Mouse (Mus musculus) C2C12 (cell line): ENCODE data around the gene Ppp2r3a. TPM values are rescaled to one million over a fixed set of nuclear protein-coding genes. Genes with fewer than 3 reads are reported as not detected.

Source experiments
- H3K27me3 ChIP-seq: one replicate; pipeline ENCODE4 v1.6.1; 2011; ENCODE audit not compliant: control insufficient read depth, insufficient read depth, insufficient read length
- H3K36me3 ChIP-seq: one replicate; pipeline ENCODE4 v1.6.1; 2011; ENCODE audit not compliant: control insufficient read depth, insufficient read depth
- H3K4me3 ChIP-seq: one replicate; pipeline ENCODE4 v1.5.1; 2011; ENCODE audit warnings: mild to moderate bottlenecking, control low read depth; ENCODE audit not compliant: poor library complexity, insufficient read depth, severe bottlenecking
- H3K79me2 ChIP-seq: one replicate; pipeline ENCODE4 v1.6.1; 2011; ENCODE audit not compliant: control insufficient read depth, insufficient read depth
- H3K79me3 ChIP-seq: one replicate; pipeline ENCODE4 v1.6.1; 2011; ENCODE audit warnings: low read depth, control low read depth
- H3ac ChIP-seq: one replicate; pipeline ENCODE3; 2011; ENCODE audit warnings: low read depth; ENCODE audit not compliant: control insufficient read depth, insufficient read length
- CEBPB ChIP-seq: IDR thresholded peaks from one replicate; pipeline ENCODE4 v1.6.1; 2011; ENCODE audit warnings: low read depth, mild to moderate bottlenecking, control low read depth, moderate library complexity
- CTCF ChIP-seq: IDR thresholded peaks from one replicate; pipeline ENCODE4 v1.5.1; 2011; ENCODE audit not compliant: control insufficient read depth, insufficient read depth, insufficient read length
- FOSL1 ChIP-seq: IDR thresholded peaks from one replicate; pipeline ENCODE4 v1.8.0; 2011; ENCODE audit warnings: mild to moderate bottlenecking, low read length; ENCODE audit not compliant: poor library complexity, insufficient read depth, severe bottlenecking
- MAX ChIP-seq: IDR thresholded peaks from one replicate; pipeline ENCODE4 v1.6.1; 2011; ENCODE audit warnings: mild to moderate bottlenecking, control low read depth
- MYOD1 ChIP-seq: IDR thresholded peaks from one replicate; pipeline ENCODE4 v1.6.1; 2011; ENCODE audit warnings: low read depth; ENCODE audit not compliant: control insufficient read depth, insufficient read length
- MYOG ChIP-seq: IDR thresholded peaks from one replicate; pipeline ENCODE4 v1.6.1; 2011; ENCODE audit not compliant: control insufficient read depth, insufficient read length; ENCODE audit errors: extremely low read depth
- USF1 ChIP-seq: IDR thresholded peaks from one replicate; pipeline ENCODE4 v1.6.1; 2011; ENCODE audit warnings: low read depth, mild to moderate bottlenecking, control low read depth, moderate library complexity
- long read RNA-seq, 2 experiments: library from polyadenylated mRNA; unstranded; transcript quantifications; one replicate each; pipeline ENCODE4 v2.0.0; 2019 to 2020
- polyA plus RNA-seq: library from polyadenylated mRNA; unstranded; fragments of >200 nt; fragmentation: generic; extraction: Trizol; gene quantifications from one replicate; pipeline ENCODE4 v1.2.1, GENCODE M21; 2012; ENCODE audit warnings: missing spikeins

Ppp2r3a gene
- polyA plus RNA-seq, result 2.4 TPM
- long read RNA-seq, experiment 1, partial matches to known transcripts, result 3 of 6 reads
- long read RNA-seq, experiment 1, other reads (novel, unspliced or antisense), result 3 of 6 reads
- long read RNA-seq, experiment 2, full-length matches to known transcripts, result 13 of 24 reads
- long read RNA-seq, experiment 2, partial matches to known transcripts, result 5 of 24 reads
- long read RNA-seq, experiment 2, other reads (novel, unspliced or antisense), result 6 of 24 reads

DNA sequence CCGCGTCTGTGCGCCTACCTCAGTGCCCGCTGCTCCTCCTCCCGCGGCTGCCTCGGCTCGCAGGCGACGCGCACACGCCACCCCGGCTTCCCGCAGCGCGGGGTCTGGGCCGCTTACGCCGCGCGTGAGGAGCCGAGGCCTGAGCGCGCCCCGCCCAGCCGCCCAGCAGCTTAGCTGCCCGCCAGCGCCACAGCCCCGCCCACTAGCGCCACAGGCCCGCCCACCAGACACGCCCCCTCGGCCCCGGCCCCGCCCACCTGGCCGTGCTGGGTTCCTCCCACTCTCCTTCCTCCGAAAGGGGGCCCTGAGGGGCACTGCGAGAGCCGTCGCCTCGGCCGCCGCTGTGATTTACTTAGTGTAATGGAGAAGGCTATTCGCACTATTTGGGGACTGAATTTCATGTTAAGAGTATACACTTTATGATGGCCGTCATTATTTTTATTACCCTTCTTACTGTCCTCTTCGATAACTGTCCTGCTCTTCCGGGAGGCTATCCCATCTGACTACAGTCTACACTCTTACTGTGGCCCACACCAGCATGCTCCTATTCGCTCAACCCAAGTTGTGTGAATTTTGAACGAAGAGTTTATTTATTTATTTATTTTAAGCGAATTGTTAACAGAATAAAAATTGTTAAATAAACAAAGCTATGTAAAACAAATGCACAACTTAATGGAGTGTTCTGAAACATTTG lies at the start of gene Ppp2r3a:
Ppp2r3a (minus strand) TSS at position 152 of the 694 bp plus-strand sequence.
- no peaks in the 10 kb centered on the region for H3K27me3 ChIP-seq
- peaks cover 29% of the 10 kb centered on the region for H3K79me2 ChIP-seq
- peak within 1 kb of the TSS; percentile 92 for H3ac ChIP-seq
- no peaks in the 10 kb centered on the region for H3K36me3 ChIP-seq
- peaks cover 6% of the 10 kb centered on the region for H3K79me3 ChIP-seq
- TF ChIP-seq FOSL1 (no peak), MAX (peak; percentile 1), CEBPB (no peak), MYOG (no peak)
- H3K4me3 ChIP-seq, result peak within 1 kb of the TSS; percentile 46

DNA sequence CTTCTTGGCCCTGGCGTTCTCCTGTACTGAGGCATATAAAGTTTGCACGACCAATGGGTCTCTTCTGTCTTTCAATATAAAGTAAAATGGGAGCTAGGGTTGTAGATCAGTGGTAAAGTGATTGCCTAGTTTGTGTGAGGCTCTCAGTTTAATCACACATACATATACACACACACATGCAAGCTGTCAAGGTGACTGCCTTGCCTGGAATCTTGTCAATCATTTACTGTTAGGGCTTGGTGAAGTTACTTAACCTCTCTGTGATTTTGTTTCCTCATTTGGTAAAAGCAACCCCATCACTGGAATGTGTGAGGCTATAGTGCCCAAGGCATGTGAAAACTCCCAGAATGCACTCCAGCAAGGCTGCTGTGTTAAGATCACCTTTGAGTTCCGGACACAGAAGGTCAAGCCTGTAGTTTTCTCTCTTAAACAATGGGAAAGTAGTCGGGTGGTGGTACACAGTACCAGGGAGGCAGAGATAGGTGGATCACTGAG lies 48.9 kb upstream of the Ppp2r3a start:
- TF ChIP-seq USF1 (no peak), MAX (no peak), MYOG (no peak), CEBPB (no peak), FOSL1 (no peak), CTCF (no peak), MYOD1 (no peak)
- H3K27me3 ChIP-seq, result peaks cover 3% of the 10 kb centered on the region
- H3K4me3 ChIP-seq, result no peak overlapping the region
- H3K79me3 ChIP-seq, result no peaks in the 10 kb centered on the region
- no peaks in the 10 kb centered on the region for H3K79me2 ChIP-seq
- no peak overlapping the region for H3ac ChIP-seq
- H3K36me3 ChIP-seq, result no peaks in the 10 kb centered on the region

DNA sequence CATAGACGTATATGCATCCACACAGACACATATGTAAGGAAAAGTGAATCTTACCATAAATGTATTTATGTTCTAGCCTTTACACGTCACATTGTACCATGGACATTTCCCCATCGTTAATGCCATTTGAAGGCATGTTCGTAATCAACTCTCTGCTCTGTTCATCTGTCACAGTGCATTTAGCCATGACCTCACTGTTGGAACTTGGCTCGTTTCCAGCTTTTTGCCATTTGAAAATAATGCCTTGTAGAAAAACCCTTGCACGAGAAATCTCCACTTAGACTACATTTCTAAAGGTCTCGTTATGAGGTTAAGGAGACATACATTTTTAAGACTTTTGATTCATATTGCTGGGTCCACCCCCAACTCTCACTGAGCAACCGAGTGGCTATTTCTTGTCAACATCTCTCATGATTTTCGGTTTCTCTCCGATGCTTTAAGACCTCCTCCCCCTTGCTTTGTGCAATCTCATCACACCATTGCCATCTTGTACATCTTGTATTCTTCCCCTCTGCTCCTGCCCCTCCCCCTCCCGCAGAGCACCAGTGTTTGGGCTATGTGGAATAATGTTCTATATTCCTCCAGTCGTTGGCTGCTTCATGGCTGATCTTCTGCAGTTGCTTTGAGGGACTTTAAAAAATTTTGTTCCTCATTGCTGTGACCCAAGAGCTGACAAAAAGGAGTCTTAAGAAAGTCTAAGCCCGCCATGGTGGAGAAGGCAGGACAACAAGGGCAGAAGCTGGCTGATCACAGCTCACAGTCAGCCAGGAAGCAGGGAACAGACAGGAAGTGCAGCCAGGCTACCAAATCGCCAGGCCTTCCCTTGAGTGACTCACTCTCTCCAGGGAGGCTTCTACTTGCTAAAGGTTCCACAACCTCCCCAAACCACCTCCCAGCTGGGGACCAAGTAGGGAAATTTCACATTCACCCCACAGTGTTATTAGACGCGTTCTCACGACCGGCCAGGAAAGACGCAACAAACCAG lies 40.4 kb upstream of the Ppp2r3a start:
- no peaks in the 10 kb centered on the region for H3K27me3 ChIP-seq
- no peak overlapping the region for H3ac ChIP-seq
- H3K36me3 ChIP-seq, result no peaks in the 10 kb centered on the region
- no peak overlapping the region for H3K4me3 ChIP-seq
- no peaks in the 10 kb centered on the region for H3K79me2 ChIP-seq
- no peaks in the 10 kb centered on the region for H3K79me3 ChIP-seq
- TF ChIP-seq USF1 (no peak), CTCF (no peak), MAX (no peak), CEBPB (no peak), MYOD1 (no peak), MYOG (no peak), FOSL1 (no peak)

DNA sequence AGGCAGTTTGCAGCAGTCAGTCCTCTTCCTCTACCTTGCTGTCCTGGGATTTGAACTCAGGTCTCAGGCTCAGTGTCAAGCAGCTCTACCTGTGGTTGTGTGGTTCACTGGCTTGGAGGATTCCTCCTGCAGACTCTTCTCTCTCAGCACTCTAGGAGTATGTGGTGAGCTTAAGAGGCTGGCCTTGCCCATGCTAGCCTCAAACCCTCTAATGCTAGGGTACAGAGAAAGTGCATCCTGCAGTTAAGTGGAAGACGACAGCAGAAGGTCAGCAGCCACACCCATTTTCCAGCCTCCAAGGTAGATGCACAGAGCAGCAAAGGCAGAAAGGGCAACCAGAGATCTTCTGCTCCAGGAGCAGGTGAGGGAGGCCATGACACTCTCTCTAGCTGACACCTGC lies 39.3 kb upstream of the Ppp2r3a start:
- TF ChIP-seq CTCF (no peak), MYOG (no peak), CEBPB (no peak), MAX (no peak), FOSL1 (no peak)
- H3K79me2 ChIP-seq, result no peaks in the 10 kb centered on the region
- H3K79me3 ChIP-seq, result no peaks in the 10 kb centered on the region
- no peak overlapping the region for H3ac ChIP-seq
- no peak overlapping the region for H3K4me3 ChIP-seq
- H3K36me3 ChIP-seq, result no peaks in the 10 kb centered on the region
- no peaks in the 10 kb centered on the region for H3K27me3 ChIP-seq

- H3ac ChIP-seq, result no peak overlapping the region
- no peaks in the 10 kb centered on the region for H3K36me3 ChIP-seq
- H3K79me2 ChIP-seq, result no peaks in the 10 kb centered on the region
- no peaks in the 10 kb centered on the region for H3K79me3 ChIP-seq
- no peaks in the 10 kb centered on the region for H3K27me3 ChIP-seq
- H3K4me3 ChIP-seq, result no peak overlapping the region
- TF ChIP-seq MYOD1, result no peak
- TF ChIP-seq FOSL1, result no peak
- no peak for TF ChIP-seq MYOG
- TF ChIP-seq CTCF, result no peak
- no peak for TF ChIP-seq MAX
- TF ChIP-seq USF1, result no peak
- no peak for TF ChIP-seq CEBPB
Observed at GRCm38 (mm10) chr9:101289750-101290149, 38.2 kb upstream of the Ppp2r3a start.
